Mouse (Mus musculus) mesoderm, embryonic 11.5 days (tissue): ENCODE data around the gene Ntn1.
A peak's percentile ranks its signal among the peaks of the same experiment; 100 is the strongest.

Experiments
- DNase-seq: peaks from one replicate; pipeline ENCODE4 v3.0.0-alpha.2; 2012; ENCODE audit warnings: low read depth, low spot score

The Ntn1 gene

GRCm38 (mm10) chr11:68214496-68215205, 186.0 kb downstream of the Ntn1 start:
- no peak for DNase-seq

- no peak for DNase-seq
Measured at GRCm38 (mm10) chr11:68213896-68214295, 186.7 kb downstream of the Ntn1 start.

GRCm38 (mm10) chr11:68211924-68212578, 188.6 kb downstream of the Ntn1 start:
- DNase-seq: peak; percentile 60

- no peak for DNase-seq
Measured at GRCm38 (mm10) chr11:68210714-68211113, 189.9 kb downstream of the Ntn1 start.

GRCm38 (mm10) chr11:68209506-68209905, 191.1 kb downstream of the Ntn1 start:
- no peak for DNase-seq

GRCm38 (mm10) chr11:68208582-68208981, 192.0 kb downstream of the Ntn1 start:
- DNase-seq: no peak

GRCm38 (mm10) chr11:68208023-68208422, 192.6 kb downstream of the Ntn1 start:
- DNase-seq: no peak

GRCm38 (mm10) chr11:68205572-68206229, 194.9 kb downstream of the Ntn1 start:
- no peak for DNase-seq

GRCm38 (mm10) chr11:68204407-68204806, 196.2 kb downstream of the Ntn1 start:
- DNase-seq: no peak

GRCm38 (mm10) chr11:68203658-68204315, 196.8 kb downstream of the Ntn1 start:
- no peak for DNase-seq

GRCm38 (mm10) chr11:68202561-68202960, 198.1 kb downstream of the Ntn1 start:
- DNase-seq: no peak

- DNase-seq: no peak
Measured at GRCm38 (mm10) chr11:68201811-68202459, 198.7 kb downstream of the Ntn1 start.

GRCm38 (mm10) chr11:68201063-68201462, 199.6 kb downstream of the Ntn1 start:
- no peak for DNase-seq

- no peak for DNase-seq
Measured at GRCm38 (mm10) chr11:68200500-68200899, 200.1 kb downstream of the Ntn1 start.

GRCm38 (mm10) chr11:68199801-68200423, 200.7 kb downstream of the Ntn1 start:
- DNase-seq: peak; percentile 47

- no peak for DNase-seq
Measured at GRCm38 (mm10) chr11:68199103-68199502, 201.5 kb downstream of the Ntn1 start.

GRCm38 (mm10) chr11:68198696-68199095, 201.9 kb downstream of the Ntn1 start:
- DNase-seq: no peak

GRCm38 (mm10) chr11:68197471-68197870, 203.2 kb downstream of the Ntn1 start:
- DNase-seq: no peak

- no peak for DNase-seq
Measured at GRCm38 (mm10) chr11:68196566-68196965, 204.1 kb downstream of the Ntn1 start.

GRCm38 (mm10) chr11:68195693-68196176, 204.9 kb downstream of the Ntn1 start:
- DNase-seq: no peak

GRCm38 (mm10) chr11:68195168-68195567, 205.5 kb downstream of the Ntn1 start:
- no peak for DNase-seq
